Mouse (Mus musculus) hindbrain, embryonic 16.5 days (tissue): ENCODE results near the gene BC052040. TPM values are rescaled to one million over a fixed set of nuclear protein-coding genes. Genes with fewer than 3 reads are reported as not detected.

Source experiments
- ATAC-seq: fragments of 200-750 bp; cut with Nextera tagmentation; 2 replicates; pipeline ENCODE4 v1.8.0; 2017; ENCODE audit warnings: moderate TSS enrichment, moderate library complexity
- H3K27ac ChIP-seq: fragments of 300-500 bp; sonication (generic); 2 replicates; pipeline ENCODE4 v1.5.1; 2014; ENCODE audit warnings: low read depth, mild to moderate bottlenecking, control low read depth, low read length, moderate library complexity
- H3K27me3 ChIP-seq: fragments of 300-500 bp; sonication (generic); replicated peaks from 2 replicates; pipeline ENCODE4 v1.6.1; 2014; ENCODE audit warnings: low read length; ENCODE audit not compliant: control insufficient read depth, insufficient read depth
- H3K36me3 ChIP-seq: fragments of 300-500 bp; sonication (generic); 2 replicates; pipeline ENCODE4 v1.6.1; 2014; ENCODE audit warnings: mild to moderate bottlenecking, low read length, moderate library complexity, mixed read lengths; ENCODE audit not compliant: control insufficient read depth, insufficient read depth
- H3K4me1 ChIP-seq: fragments of 300-500 bp; sonication (generic); 2 replicates; pipeline ENCODE4 v1.6.1; 2014; ENCODE audit warnings: low read depth, low read length; ENCODE audit not compliant: control insufficient read depth, insufficient read depth
- H3K4me2 ChIP-seq: fragments of 300-500 bp; sonication (generic); 2 replicates; pipeline ENCODE4 v1.6.1; 2014; ENCODE audit warnings: mild to moderate bottlenecking, low read length, control low read depth, moderate library complexity
- H3K4me3 ChIP-seq: fragments of 300-500 bp; sonication (generic); 2 replicates; pipeline ENCODE4 v1.5.1; 2014; ENCODE audit warnings: mild to moderate bottlenecking, low read length, control low read depth, moderate library complexity
- H3K9ac ChIP-seq: fragments of 300-500 bp; sonication (generic); 2 replicates; pipeline ENCODE4 v1.6.1; 2014; ENCODE audit warnings: low read depth, mild to moderate bottlenecking, control low read depth, low read length, moderate library complexity
- H3K9me3 ChIP-seq: fragments of 300-500 bp; sonication (generic); 2 replicates; pipeline ENCODE4 v1.6.1; 2014; ENCODE audit warnings: mild to moderate bottlenecking, low read length, moderate library complexity; ENCODE audit not compliant: control insufficient read depth
- WGBS: fragments of 180-500 bp; shearing (Covaris S2); extraction: QIAGEN DNeasy Blood & Tissue Kit; methylation state at CpG from one replicate; pipeline ENCODE4 v1.1.7; 2014; 5-methylcytosine and 5-hydroxymethylcytosine counted together
- polyA plus RNA-seq: library from polyadenylated mRNA; unstranded; fragments of >200 nt; fragmentation: Nextera tagmentation; extraction: Ambion mirVana; gene quantifications from 2 replicates; pipeline ENCODE4 v1.2.1, GENCODE M21; 2015

BC052040 gene
- polyA plus RNA-seq, 1 experiment from 2014 or later, result 20.5 TPM

- H3K4me1 ChIP-seq, result no peaks in the 10 kb centered on the region
- no peaks in the 10 kb centered on the region for H3K27me3 ChIP-seq
- no peak overlapping the region for H3K27ac ChIP-seq
- no peaks in the 10 kb centered on the region for H3K9me3 ChIP-seq
- no peak for ATAC-seq
- no peak overlapping the region for H3K4me3 ChIP-seq
- WGBS, result 79% methylated on average over 5 of the region's 5 CpGs
- no peak overlapping the region for H3K9ac ChIP-seq
- no peaks in the 10 kb centered on the region for H3K36me3 ChIP-seq
- no peak overlapping the region for H3K4me2 ChIP-seq
Measured at GRCm38 (mm10) chr2:115717535-115717934, 136.0 kb downstream of the BC052040 start.

DNA sequence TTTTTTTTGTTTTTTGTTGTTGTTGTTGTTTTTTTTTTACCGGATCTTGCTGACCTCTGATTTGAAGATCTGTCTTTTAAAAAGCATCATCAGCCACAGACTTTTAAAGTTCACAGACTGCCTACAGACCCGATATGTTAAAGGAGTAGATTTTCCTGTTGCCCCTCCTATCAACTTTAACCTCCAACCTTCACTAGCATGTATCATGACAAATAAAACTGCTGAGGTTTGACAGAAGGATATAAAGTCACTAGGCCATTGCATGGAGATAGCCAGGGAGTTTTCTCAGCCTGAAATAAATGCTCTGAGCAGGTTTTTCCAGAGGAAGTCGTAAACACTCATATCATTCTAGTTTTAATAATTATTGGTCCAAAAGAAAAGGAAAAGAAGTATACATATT lies 136.5 kb downstream of the BC052040 start:
- H3K27ac ChIP-seq, result no peak overlapping the region
- 86% methylated on average over 3 of the region's 3 CpGs for WGBS
- H3K4me1 ChIP-seq, result no peaks in the 10 kb centered on the region
- no peaks in the 10 kb centered on the region for H3K9me3 ChIP-seq
- H3K4me2 ChIP-seq, result no peak overlapping the region
- H3K9ac ChIP-seq, result no peak overlapping the region
- no peak for ATAC-seq
- H3K27me3 ChIP-seq, result no peaks in the 10 kb centered on the region
- H3K4me3 ChIP-seq, result no peak overlapping the region
- H3K36me3 ChIP-seq, result no peaks in the 10 kb centered on the region

DNA sequence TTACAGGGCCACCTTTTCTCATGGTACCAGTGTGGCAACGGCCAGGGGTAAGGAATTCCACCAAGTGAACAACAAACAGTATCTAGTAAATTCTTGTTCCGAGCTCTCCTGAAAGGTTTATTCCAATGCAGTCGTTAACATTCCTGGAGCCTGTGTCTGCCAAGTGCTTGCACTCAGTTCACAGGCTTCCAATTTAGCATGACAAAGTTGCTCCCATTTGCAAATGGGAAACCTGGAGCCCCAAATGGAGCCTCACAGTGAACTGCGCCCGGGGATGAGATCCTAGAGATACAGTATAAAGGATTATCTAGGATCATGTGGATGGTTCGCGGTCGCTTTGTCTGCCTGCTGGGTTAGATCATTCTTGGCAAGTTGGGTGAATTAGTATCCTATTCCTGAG lies 141.9 kb downstream of the BC052040 start:
- ATAC-seq, result no peak

GRCm38 (mm10) chr2:115724216-115724615 lies 142.7 kb downstream of the BC052040 start:
- Histone ChIP-seq H3K9ac (no peak overlapping the region), H3K27me3 (no peaks in the 10 kb centered on the region), H3K9me3 (no peaks in the 10 kb centered on the region), H3K4me2 (no peak overlapping the region), H3K27ac (no peak overlapping the region), H3K4me1 (no peaks in the 10 kb centered on the region), H3K4me3 (no peak overlapping the region), H3K36me3 (no peaks in the 10 kb centered on the region)
- 52% methylated on average over 6 of the region's 6 CpGs for WGBS
- no peak for ATAC-seq

More for the DNA sequence above, 141.9 kb downstream of the BC052040 start:
- Histone ChIP-seq H3K27me3 (no peaks in the 10 kb centered on the region), H3K27ac (no peak overlapping the region), H3K4me3 (no peak overlapping the region), H3K36me3 (no peaks in the 10 kb centered on the region), H3K9ac (no peak overlapping the region), H3K4me2 (no peak overlapping the region), H3K4me1 (no peaks in the 10 kb centered on the region), H3K9me3 (no peaks in the 10 kb centered on the region)
- 15% methylated on average over 8 of the region's 8 CpGs for WGBS

- 79% methylated on average over 6 of the region's 6 CpGs for WGBS
- no peak overlapping the region for H3K9ac ChIP-seq
- no peak overlapping the region for H3K4me3 ChIP-seq
- no peak overlapping the region for H3K27ac ChIP-seq
- H3K36me3 ChIP-seq, result no peaks in the 10 kb centered on the region
- no peaks in the 10 kb centered on the region for H3K4me1 ChIP-seq
- ATAC-seq, result no peak
- no peaks in the 10 kb centered on the region for H3K9me3 ChIP-seq
- H3K4me2 ChIP-seq, result no peak overlapping the region
- H3K27me3 ChIP-seq, result no peaks in the 10 kb centered on the region
Measured at GRCm38 (mm10) chr2:115724726-115725125, 143.2 kb downstream of the BC052040 start.

- Histone ChIP-seq H3K9me3 (no peaks in the 10 kb centered on the region), H3K9ac (no peak overlapping the region), H3K4me1 (no peaks in the 10 kb centered on the region), H3K4me2 (no peak overlapping the region), H3K27me3 (no peaks in the 10 kb centered on the region), H3K36me3 (no peaks in the 10 kb centered on the region), H3K27ac (no peak overlapping the region), H3K4me3 (no peak overlapping the region)
- ATAC-seq, result peak; percentile 37; the same call in 1 of the 2 replicates
- 44% methylated on average over 6 of the region's 6 CpGs for WGBS
Measured at GRCm38 (mm10) chr2:115725503-115725902, 144.0 kb downstream of the BC052040 start.

- Histone ChIP-seq H3K4me3 (no peak overlapping the region), H3K4me1 (no peaks in the 10 kb centered on the region), H3K9ac (no peak overlapping the region), H3K9me3 (no peaks in the 10 kb centered on the region), H3K36me3 (no peaks in the 10 kb centered on the region), H3K27me3 (no peaks in the 10 kb centered on the region), H3K27ac (0 out of 2 replicates have a peak overlapping the region, but pooled peaks have one; percentile 29), H3K4me2 (no peak overlapping the region)
- ATAC-seq, result peak; percentile 32; the same call in 1 of the 2 replicates
- WGBS, result 21% methylated on average over 6 of the region's 6 CpGs
Measured at GRCm38 (mm10) chr2:115725926-115726325, 144.4 kb downstream of the BC052040 start.

- Histone ChIP-seq H3K9ac (no peak overlapping the region), H3K36me3 (no peaks in the 10 kb centered on the region), H3K9me3 (no peaks in the 10 kb centered on the region), H3K4me2 (no peak overlapping the region), H3K27ac (no peak overlapping the region), H3K27me3 (no peaks in the 10 kb centered on the region), H3K4me1 (no peaks in the 10 kb centered on the region), H3K4me3 (no peak overlapping the region)
- WGBS, result 27% methylated on average over 5 of the region's 5 CpGs
- no peak for ATAC-seq
Measured at GRCm38 (mm10) chr2:115726806-115727205, 145.3 kb downstream of the BC052040 start.

DNA sequence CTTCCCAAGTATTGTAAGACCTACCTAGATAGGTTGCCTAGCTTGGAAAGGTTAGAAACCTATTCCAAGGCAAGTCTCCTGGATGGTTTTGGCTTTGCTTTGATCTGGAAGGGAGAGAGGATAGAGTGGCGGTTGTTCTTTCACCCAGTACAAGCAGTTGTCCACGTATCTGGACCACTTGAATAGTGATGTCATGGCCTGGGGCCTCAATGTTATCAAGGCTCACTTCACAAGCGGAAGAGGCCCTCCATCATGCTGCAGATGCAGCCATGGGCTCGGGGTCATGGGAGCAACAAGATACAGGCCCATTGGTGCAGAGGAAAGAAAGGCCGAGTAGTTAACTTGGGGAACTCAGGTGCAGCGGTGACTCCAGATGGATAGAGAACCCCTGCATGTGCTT lies 147.1 kb downstream of the BC052040 start:
- Histone ChIP-seq H3K9me3 (no peaks in the 10 kb centered on the region), H3K9ac (no peak overlapping the region), H3K4me1 (no peaks in the 10 kb centered on the region), H3K4me2 (no peak overlapping the region), H3K36me3 (no peaks in the 10 kb centered on the region), H3K27me3 (no peaks in the 10 kb centered on the region), H3K4me3 (no peak overlapping the region), H3K27ac (no peak overlapping the region)
- WGBS, result 89% methylated on average over 6 of the region's 6 CpGs
- no peak for ATAC-seq

GRCm38 (mm10) chr2:115730502-115730901 lies 149.0 kb downstream of the BC052040 start:
- 57% methylated on average over 6 of the region's 6 CpGs for WGBS
- no peaks in the 10 kb centered on the region for H3K9me3 ChIP-seq

More at GRCm38 (mm10) chr2:115730502-115730901, 149.0 kb downstream of the BC052040 start:
- Histone ChIP-seq H3K36me3 (no peaks in the 10 kb centered on the region), H3K9ac (no peak overlapping the region), H3K4me2 (no peak overlapping the region), H3K4me3 (no peak overlapping the region), H3K27ac (no peak overlapping the region), H3K27me3 (no peaks in the 10 kb centered on the region), H3K4me1 (no peaks in the 10 kb centered on the region)
- no peak for ATAC-seq
